Mouse (Mus musculus) heart, embryonic 10.5 days (tissue): ENCODE measurements around the gene Akap12. TPM values are rescaled to one million over a fixed set of nuclear protein-coding genes. Genes with fewer than 3 reads are reported as not detected.

Experiments used
- DNase-seq: peaks from one replicate; pipeline ENCODE4 v3.0.0-alpha.2; 2017; ENCODE audit warnings: low spot score
- H3K27ac ChIP-seq: fragments of 300-500 bp; sonication (generic); 2 replicates; pipeline ENCODE4 v1.5.1; 2016; ENCODE audit warnings: mild to moderate bottlenecking
- H3K27me3 ChIP-seq: fragments of 300-500 bp; sonication (generic); 2 replicates; pipeline ENCODE4 v1.6.1; 2016; ENCODE audit warnings: mild to moderate bottlenecking; ENCODE audit not compliant: poor library complexity, insufficient read depth, severe bottlenecking
- H3K36me3 ChIP-seq: fragments of 300-500 bp; sonication (generic); 2 replicates; pipeline ENCODE4 v1.6.1; 2016; ENCODE audit warnings: mild to moderate bottlenecking, moderate library complexity
- H3K4me1 ChIP-seq: fragments of 300-500 bp; sonication (generic); 2 replicates; pipeline ENCODE4 v1.6.1; 2016; ENCODE audit warnings: mild to moderate bottlenecking
- H3K4me3 ChIP-seq: fragments of 300-500 bp; sonication (generic); 2 replicates; pipeline ENCODE4 v1.5.1; 2016; ENCODE audit warnings: mild to moderate bottlenecking, moderate library complexity
- H3K9me3 ChIP-seq: fragments of 300-500 bp; sonication (generic); 2 replicates; pipeline ENCODE4 v1.6.1; 2016; ENCODE audit warnings: mild to moderate bottlenecking, moderate library complexity
- WGBS: fragments of 180-500 bp; shearing (Covaris S2); methylation state at CpG from one replicate; pipeline ENCODE4 v1.1.7; 2016; 5-methylcytosine and 5-hydroxymethylcytosine counted together
- polyA plus RNA-seq: library from polyadenylated mRNA; unstranded; fragments of >200 nt; fragmentation: Nextera tagmentation; extraction: Ambion mirVana; gene quantifications from 2 replicates; pipeline ENCODE4 v1.2.1, GENCODE M21; 2016

Akap12 gene
- polyA plus RNA-seq, 1 experiment from 2014 or later, result 49.6 TPM

GRCm38 (mm10) chr10:4398058-4398457 is 131.9 kb downstream of the Akap12 start:
- WGBS, result 82% methylated on average over 5 of the region's 5 CpGs
- H3K9me3 ChIP-seq, result no peaks in the 10 kb centered on the region
- no peak overlapping the region for H3K4me3 ChIP-seq
- no peak for DNase-seq
- peaks cover 68% of the 10 kb centered on the region for H3K36me3 ChIP-seq
- H3K27me3 ChIP-seq, result no peaks in the 10 kb centered on the region
- H3K27ac ChIP-seq, result no peak overlapping the region
- peaks cover 4% of the 10 kb centered on the region; the same call in 1 of the 2 replicates for H3K4me1 ChIP-seq

GRCm38 (mm10) chr10:4404895-4405491 is 138.8 kb downstream of the Akap12 start:
- DNase-seq, result no peak
- WGBS, result 55% methylated on average over 5 of the region's 5 CpGs
- Histone ChIP-seq H3K27me3 (no peaks in the 10 kb centered on the region), H3K27ac (peak overlapping the region; percentile 62; the same call in 1 of the 2 replicates), H3K9me3 (no peaks in the 10 kb centered on the region), H3K36me3 (peaks cover 76% of the 10 kb centered on the region), H3K4me3 (no peak overlapping the region), H3K4me1 (peaks cover 12% of the 10 kb centered on the region)

GRCm38 (mm10) chr10:4405511-4405910 is 139.3 kb downstream of the Akap12 start:
- Histone ChIP-seq H3K27me3 (no peaks in the 10 kb centered on the region), H3K36me3 (peaks cover 77% of the 10 kb centered on the region), H3K27ac (peak overlapping the region; percentile 62), H3K9me3 (no peaks in the 10 kb centered on the region), H3K4me1 (peaks cover 12% of the 10 kb centered on the region), H3K4me3 (no peak overlapping the region)
- WGBS, result 17% methylated on average over 5 of the region's 5 CpGs
- DNase-seq, result peak; percentile 86

GRCm38 (mm10) chr10:4407191-4407590 is 141.0 kb downstream of the Akap12 start:
- no peaks in the 10 kb centered on the region for H3K9me3 ChIP-seq
- H3K4me3 ChIP-seq, result no peak overlapping the region
- H3K36me3 ChIP-seq, result peaks cover 82% of the 10 kb centered on the region
- WGBS, result 93% methylated on average over 1 of the region's 1 CpGs
- no peak overlapping the region for H3K27ac ChIP-seq
- H3K4me1 ChIP-seq, result peaks cover 12% of the 10 kb centered on the region
- no peaks in the 10 kb centered on the region for H3K27me3 ChIP-seq
- DNase-seq, result no peak

Other genes with a start within 250 kb of the Akap12 start
- gene Zbtb2, start 121.7 kb downstream of the Akap12 start, polyA plus RNA-seq, result 14.1 and 15.6 TPM in 2 replicates
- 74.9 and 90.0 TPM in 2 replicates for gene Rmnd1, start 166.0 kb downstream of the Akap12 start, polyA plus RNA-seq
- 20.4 and 22.4 TPM in 2 replicates for gene Armt1, start 166.1 kb downstream of the Akap12 start, polyA plus RNA-seq
- 0.10 TPM in 1 of 2 replicates, not detected in the other for gene Ccdc170, start 216.1 kb downstream of the Akap12 start, polyA plus RNA-seq